Mouse (Mus musculus): ENCODE measurements around the gene Rtkn2.

DNA sequence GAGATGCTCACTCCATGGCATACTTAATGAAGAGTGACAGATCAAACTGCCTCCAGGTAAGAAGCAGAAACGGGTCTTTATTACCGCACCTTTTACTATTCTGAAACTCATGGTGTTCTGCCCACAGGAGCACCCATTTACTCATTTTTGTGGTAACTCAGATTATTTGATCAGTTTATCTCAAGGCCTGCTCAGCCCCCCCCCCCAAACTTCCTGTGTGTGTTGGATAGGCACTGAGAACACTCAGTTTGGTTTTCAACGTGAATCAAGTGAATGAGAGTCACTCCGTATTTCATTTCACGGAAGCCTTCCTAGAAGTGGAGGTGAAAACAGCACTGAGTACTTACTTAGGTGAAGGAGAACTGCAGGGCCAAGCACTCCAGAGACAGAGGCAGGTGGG, 74.8 kb downstream of the Rtkn2 start:
- no peak for TF ChIP-seq GATA1 (IDR thresholded peaks at IDR 0.05; ENCODE audit: borderline replicate concordance, low read length)
- no peak for TF ChIP-seq FLI1 (IDR thresholded peaks at IDR 0.05; ENCODE audit: low read length)
